Mouse (Mus musculus) heart, postnatal 0 days (tissue): Measurements from ENCODE around the gene Afg1l. TPM values are rescaled to one million over a fixed set of nuclear protein-coding genes. Genes with fewer than 3 reads are reported as not detected.
A peak's percentile ranks its signal among the peaks of the same experiment; 100 is the strongest.

Experiments used
- ATAC-seq: fragments of 200-750 bp; cut with Nextera tagmentation; 2 replicates; pipeline ENCODE4 v1.8.0; 2017; ENCODE audit warnings: low read depth, moderate number of reproducible peaks, moderate library complexity; ENCODE audit not compliant: insufficient read depth
- DNase-seq: peaks from one replicate; pipeline ENCODE4 v3.0.0-alpha.2; 2016; ENCODE audit warnings: low spot score
- H3K27ac ChIP-seq: fragments of 300-500 bp; sonication (generic); 2 replicates; pipeline ENCODE4 v1.5.1; 2014; ENCODE audit warnings: low read depth, mild to moderate bottlenecking
- H3K27me3 ChIP-seq: fragments of 300-500 bp; sonication (generic); 2 replicates; pipeline ENCODE4 v1.6.1; 2014; ENCODE audit warnings: low read length, mixed read lengths; ENCODE audit not compliant: control insufficient read depth, insufficient read depth
- H3K36me3 ChIP-seq: fragments of 300-500 bp; sonication (generic); replicated peaks from 2 replicates; pipeline ENCODE4 v1.6.1; 2014; ENCODE audit warnings: low read length, mixed read lengths; ENCODE audit not compliant: control insufficient read depth, insufficient read depth
- H3K4me1 ChIP-seq: fragments of 300-500 bp; sonication (generic); 2 replicates; pipeline ENCODE4 v1.6.1; 2014; ENCODE audit warnings: antibody characterized with exemption; ENCODE audit not compliant: control insufficient read depth, insufficient read depth
- H3K4me2 ChIP-seq: fragments of 300-500 bp; sonication (generic); 2 replicates; pipeline ENCODE4 v1.6.1; 2014; ENCODE audit warnings: low read depth, mild to moderate bottlenecking, low read length, moderate library complexity
- H3K4me3 ChIP-seq: fragments of 300-500 bp; sonication (generic); 2 replicates; pipeline ENCODE4 v1.5.1; 2014; ENCODE audit warnings: low read depth, low read length
- H3K9ac ChIP-seq: fragments of 300-500 bp; sonication (generic); replicated peaks from 2 replicates; pipeline ENCODE4 v1.6.1; 2014; ENCODE audit warnings: low read depth, low read length, mixed read lengths
- H3K9me3 ChIP-seq: fragments of 300-500 bp; sonication (generic); replicated peaks from 2 replicates; pipeline ENCODE4 v1.6.1; 2016; ENCODE audit warnings: low read length; ENCODE audit not compliant: control insufficient read depth
- CTCF ChIP-seq: IDR thresholded peaks from 2 replicates; pipeline ENCODE4 v1.5.1; 2016; ENCODE audit warnings: antibody characterized with exemption, control low read depth, low read depth
- EP300 ChIP-seq: IDR thresholded peaks from 2 replicates; pipeline ENCODE4 v1.6.1; 2016; ENCODE audit warnings: antibody characterized with exemption, low read depth
- WGBS: fragments of 180-500 bp; shearing (Covaris S2); extraction: QIAGEN DNeasy Blood & Tissue Kit; methylation state at CpG from one replicate; pipeline ENCODE4 v1.1.7; 2014; 5-methylcytosine and 5-hydroxymethylcytosine counted together
- polyA plus RNA-seq: library from polyadenylated mRNA; unstranded; fragments of >200 nt; fragmentation: Nextera tagmentation; extraction: Ambion mirVana; gene quantifications from 2 replicates; pipeline ENCODE4 v1.2.1, GENCODE M21; 2015
- total RNA-seq: library from RNA; depleted of rRNA; stranded (reverse); fragments of >200 nt; gene quantifications from 2 replicates; pipeline ENCODE4 v1.2.3, GENCODE M21; 2014; ENCODE audit warnings: low replicate concordance

The Afg1l gene
- total and polyA plus RNA-seq, 2 experiments from 2014 or later, result 21.8 to 24.7 TPM

DNA sequence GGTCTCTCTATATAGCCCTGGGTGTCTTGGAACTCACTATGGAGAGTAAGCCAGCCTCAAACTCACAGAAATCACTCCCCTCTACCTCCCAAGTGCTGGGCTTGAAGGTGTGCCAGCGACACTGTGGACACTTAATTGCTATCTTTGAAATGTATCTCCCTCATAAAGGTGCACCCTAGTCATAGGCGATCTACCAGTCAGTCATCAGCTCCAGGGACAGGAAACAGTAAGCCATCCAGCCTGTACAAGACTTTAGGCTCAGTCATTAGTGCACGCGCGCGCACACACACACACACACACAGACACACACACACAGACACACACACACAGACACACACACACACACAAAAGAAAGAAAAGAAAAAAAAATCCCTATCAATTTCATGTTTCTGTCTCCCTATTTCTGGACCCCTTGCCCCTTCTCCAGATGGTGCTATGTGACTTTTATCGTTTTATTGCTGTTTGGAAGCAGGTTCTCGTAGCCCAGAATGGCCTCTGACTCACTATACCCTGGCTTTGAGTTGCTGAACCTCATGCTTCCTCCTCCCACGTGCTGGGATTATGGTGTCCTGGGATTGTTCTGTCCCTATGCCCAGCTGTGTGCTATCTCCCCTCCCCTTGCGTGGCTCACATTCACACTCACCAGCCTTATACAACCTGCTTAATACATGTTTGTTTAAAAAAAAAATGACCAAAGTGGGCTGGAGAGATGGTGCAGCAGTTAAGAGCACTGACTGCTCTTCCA, 13.8 kb upstream of the Afg1l start:
- Histone ChIP-seq H3K4me3 (no peak overlapping the region), H3K4me1 (peaks cover 9% of the 10 kb centered on the region; the same call in 1 of the 2 replicates), H3K9me3 (no peaks in the 10 kb centered on the region), H3K4me2 (no peak overlapping the region), H3K27ac (no peak overlapping the region), H3K9ac (no peak overlapping the region), H3K36me3 (no peaks in the 10 kb centered on the region), H3K27me3 (no peaks in the 10 kb centered on the region)
- ATAC-seq (no peak), DNase-seq (no peak)
- 83% methylated on average over 10 of the region's 10 CpGs for WGBS
- TF ChIP-seq CTCF (no peak), EP300 (no peak)

DNA sequence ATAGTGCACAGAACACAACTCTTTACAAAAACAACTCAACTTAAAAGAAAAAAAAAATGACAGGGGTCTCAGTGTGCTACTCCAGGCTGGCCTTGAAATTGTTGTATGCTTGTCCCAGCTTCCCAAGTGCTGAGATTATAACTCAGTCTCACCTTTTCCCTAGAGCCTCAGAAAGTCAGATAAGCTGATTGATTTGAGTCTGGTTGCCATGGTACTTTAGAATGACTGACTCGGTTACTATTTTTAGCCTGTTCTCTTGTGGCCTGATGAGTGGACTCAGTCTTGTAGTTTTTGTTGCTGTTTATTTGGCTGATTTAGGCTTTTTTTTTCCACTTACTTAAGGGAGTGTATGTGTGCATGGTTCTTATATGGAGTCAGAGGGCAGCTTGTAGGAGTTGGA, 12.8 kb upstream of the Afg1l start:
- peak overlapping the region; percentile 3; the same call in 1 of the 2 replicates for H3K27ac ChIP-seq
- H3K4me1 ChIP-seq, result peaks cover 9% of the 10 kb centered on the region; the same call in 1 of the 2 replicates
- no peaks in the 10 kb centered on the region for H3K9me3 ChIP-seq
- H3K27me3 ChIP-seq, result no peaks in the 10 kb centered on the region
- no peak overlapping the region for H3K4me3 ChIP-seq
- ATAC-seq (peak; percentile 67), DNase-seq (peak; percentile 73)
- no peak for TF ChIP-seq CTCF
- TF ChIP-seq EP300, result no peak
- no peaks in the 10 kb centered on the region for H3K36me3 ChIP-seq
- no peak overlapping the region for H3K9ac ChIP-seq
- H3K4me2 ChIP-seq, result no peak overlapping the region
- WGBS, result 3% methylated on average over 1 of the region's 1 CpGs

DNA sequence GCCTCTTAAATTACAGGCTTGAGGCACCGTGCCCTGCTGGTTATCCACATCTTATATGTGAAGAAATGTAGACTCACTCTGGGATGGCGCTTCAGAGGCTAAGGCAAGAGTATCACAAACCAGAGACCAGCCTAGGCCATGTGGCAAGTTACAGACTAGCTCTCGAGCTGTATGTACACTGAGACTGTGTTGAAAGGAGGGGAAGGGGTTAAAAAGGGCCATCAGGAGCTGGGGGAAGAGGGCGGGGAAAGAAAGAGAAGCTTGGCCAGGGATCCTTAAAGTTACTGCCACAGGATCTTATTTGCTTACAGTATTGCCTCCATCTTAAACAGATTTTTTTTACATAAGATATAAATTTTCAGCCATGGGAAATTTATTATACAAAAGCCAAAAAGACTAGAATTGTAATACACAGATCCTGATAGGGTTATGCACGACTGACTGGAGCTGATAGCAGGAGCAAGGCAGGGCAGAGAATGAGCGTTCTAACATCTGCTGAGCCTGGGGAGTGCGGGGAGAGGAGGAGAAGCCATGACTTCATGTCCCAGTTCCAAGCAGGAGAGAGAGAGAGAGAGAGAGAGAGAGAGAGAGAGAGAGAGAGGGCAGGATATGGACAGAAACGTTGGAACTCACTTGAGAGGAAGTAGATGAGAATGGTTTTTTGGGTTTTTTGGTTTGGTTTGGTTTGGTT, 10.4 kb upstream of the Afg1l start:
- Histone ChIP-seq H3K4me1 (peaks cover 9% of the 10 kb centered on the region; the same call in 1 of the 2 replicates), H3K27me3 (no peaks in the 10 kb centered on the region), H3K27ac (no peak overlapping the region), H3K36me3 (no peaks in the 10 kb centered on the region), H3K9ac (no peak overlapping the region), H3K9me3 (no peaks in the 10 kb centered on the region), H3K4me3 (no peak overlapping the region), H3K4me2 (no peak overlapping the region)
- 38% methylated on average over 8 of the region's 8 CpGs for WGBS
- ATAC-seq (no peak; the same call in 1 of the 2 replicates), DNase-seq (no peak)
- TF ChIP-seq EP300 (no peak), CTCF (no peak)

DNA sequence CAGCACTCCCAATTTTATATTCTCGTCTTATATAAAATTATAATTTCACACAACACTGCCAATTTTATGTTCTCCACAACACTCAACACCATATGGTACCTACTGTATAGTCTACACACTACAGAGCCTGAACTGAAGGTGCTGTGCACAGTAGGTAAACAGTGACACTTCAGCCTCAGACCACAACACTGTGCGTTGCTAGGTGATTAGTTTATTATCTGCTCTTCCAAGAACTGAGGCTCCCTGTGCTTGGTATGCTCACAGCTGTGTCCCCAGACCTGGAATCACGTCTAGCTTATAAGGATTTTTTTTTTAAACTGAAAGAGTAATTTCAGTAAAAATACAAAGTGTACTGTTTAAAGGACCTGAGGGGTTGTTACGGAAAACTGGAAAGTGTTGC, 2.4 kb upstream of the Afg1l start:
- Histone ChIP-seq H3K9ac (no peak overlapping the region), H3K27ac (no peak overlapping the region), H3K4me2 (no peak overlapping the region), H3K27me3 (no peaks in the 10 kb centered on the region), H3K4me1 (peaks cover 6% of the 10 kb centered on the region; the same call in 1 of the 2 replicates), H3K9me3 (no peaks in the 10 kb centered on the region), H3K36me3 (no peaks in the 10 kb centered on the region), H3K4me3 (no peak overlapping the region)
- TF ChIP-seq EP300, result no peak
- WGBS, result 60% methylated on average over 4 of the region's 4 CpGs
- DNase-seq (no peak), ATAC-seq (no peak)

DNA sequence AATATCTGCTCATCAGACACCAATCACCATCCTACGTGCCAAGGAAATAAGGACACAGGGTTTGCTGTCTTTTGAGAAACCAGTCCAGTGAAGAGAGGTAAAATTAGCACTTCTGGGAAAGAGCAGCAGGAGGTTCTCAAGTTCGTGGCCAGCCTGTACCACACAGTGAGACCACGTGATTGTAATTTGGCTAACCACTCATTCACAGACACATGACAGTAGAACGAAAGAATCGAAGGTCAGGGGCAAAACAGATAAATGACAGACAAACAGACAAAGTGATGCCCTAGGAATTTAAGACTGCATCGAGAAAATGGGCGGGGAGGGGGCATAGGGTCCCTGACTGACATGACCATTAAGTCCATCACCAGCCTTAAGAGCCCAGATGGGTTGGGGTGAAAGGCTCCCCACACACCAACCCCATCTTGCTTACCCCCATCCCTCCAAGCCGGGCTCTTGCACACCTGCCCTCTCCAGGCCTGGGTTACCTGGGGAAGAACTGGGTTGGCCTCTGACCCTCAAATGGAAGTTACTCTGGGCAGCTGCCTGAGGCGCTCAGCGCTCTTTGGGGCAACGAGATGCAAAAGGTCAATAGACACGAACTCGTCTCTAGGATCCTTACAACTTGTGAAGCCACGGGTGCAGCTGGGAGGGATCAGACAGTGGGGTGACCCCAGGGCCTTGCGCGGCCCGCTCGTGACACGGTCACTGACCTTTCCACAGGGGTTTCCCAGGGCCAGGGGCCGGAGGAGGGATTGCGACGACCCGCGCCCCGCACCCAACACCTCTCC, 620 bp downstream of the Afg1l start:
- Histone ChIP-seq H3K27ac (peak overlapping the region; percentile 100), H3K27me3 (no peaks in the 10 kb centered on the region), H3K36me3 (no peaks in the 10 kb centered on the region), H3K4me2 (peak overlapping the region; percentile 92), H3K9ac (peak overlapping the region; percentile 92), H3K4me3 (peak overlapping the region; percentile 89), H3K4me1 (peaks cover 6% of the 10 kb centered on the region; the same call in 1 of the 2 replicates), H3K9me3 (no peaks in the 10 kb centered on the region)
- WGBS, result 7% methylated on average over 25 of the region's 25 CpGs
- TF ChIP-seq EP300, result no peak
- TF ChIP-seq CTCF, result no peak
- DNase-seq (no peak), ATAC-seq (peak; percentile 1; the same call in 1 of the 2 replicates)
